Mouse (Mus musculus): ENCODE data around the gene Slc46a3.

- TF ChIP-seq TCF12 (IDR thresholded peaks at IDR 0.05; ENCODE audit: low read depth, low read length) (no peak), CTCF (conservative IDR thresholded peaks at IDR 0.05 in 1 of 2, IDR thresholded peaks at IDR 0.05 in 1 of 2; ENCODE audit: low read depth in 2 of 2, low read length in 2 of 2) (no peak), MAX (IDR thresholded peaks at IDR 0.05; ENCODE audit: low read length) (no peak), MYC (IDR thresholded peaks at IDR 0.05; ENCODE audit: low read depth, low read length) (no peak), NRF1 (IDR thresholded peaks at IDR 0.05; ENCODE audit: low read depth, low read length) (no peak), MAFK (IDR thresholded peaks at IDR 0.05; ENCODE audit: insufficient replicate concordance, low read length) (no peak), ZC3H11A (IDR thresholded peaks at IDR 0.05; ENCODE audit: low read depth, low read length) (no peak), NELFE (IDR thresholded peaks at IDR 0.05; ENCODE audit: low read depth, low read length) (no peak), EP300 (IDR thresholded peaks at IDR 0.05; ENCODE audit: low read length) (no peak), TBP (conservative IDR thresholded peaks at IDR 0.05; ENCODE audit: low read depth, low read length) (no peak), POLR2A (IDR thresholded peaks at IDR 0.05; ENCODE audit: low read depth, low read length) (no peak)
These were observed 3.6 kb upstream of the Slc46a3 start for GRCm38 (mm10) chr5:147898254-147898653.
